Mouse (Mus musculus): Measurements from ENCODE around the gene Bicdl1. TPM values are rescaled to one million over a fixed set of nuclear protein-coding genes. Genes with fewer than 3 reads are reported as not detected.

Bicdl1 gene
- polyA plus RNA-seq, 1 experiment = 2.4 TPM

DNA sequence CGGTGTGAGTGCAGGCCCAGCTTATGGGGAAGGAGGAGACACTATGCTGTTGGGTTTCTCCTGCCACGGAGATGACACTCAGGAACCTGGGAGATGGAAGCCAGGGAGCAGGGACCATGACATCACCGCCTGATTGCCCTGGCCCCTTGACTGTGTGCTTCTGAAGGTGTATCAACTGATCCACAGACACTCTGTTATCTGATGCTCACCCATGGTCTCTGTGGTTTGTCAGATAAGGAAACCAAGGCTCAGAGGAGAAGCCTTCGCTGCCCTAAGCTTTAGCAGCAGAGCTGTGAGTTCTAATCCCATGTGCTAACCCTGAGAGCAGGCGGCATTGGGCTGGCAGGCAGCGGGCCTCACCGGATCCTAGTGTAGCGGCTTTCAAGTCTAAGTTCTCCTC lies 97.4 kb downstream of the Bicdl1 start:
- no peak for TF ChIP-seq CTCF (IDR thresholded peaks at IDR 0.05; ENCODE audit: control insufficient read depth, insufficient read depth, insufficient read length)
- no peak for TF ChIP-seq MYOG (IDR thresholded peaks at IDR 0.05; ENCODE audit: control insufficient read depth, extremely low read depth, insufficient read length)
- TF ChIP-seq MYOD1 (IDR thresholded peaks at IDR 0.05; ENCODE audit: control insufficient read depth, insufficient read length, low read depth) = no peak
- TF ChIP-seq USF1 (IDR thresholded peaks at IDR 0.05; ENCODE audit: low read depth) = no peak
- TF ChIP-seq MAX (IDR thresholded peaks at IDR 0.05) = no peak
- no peak for TF ChIP-seq FOSL1 (IDR thresholded peaks at IDR 0.05; ENCODE audit: insufficient read depth, low read length, poor library complexity, severe bottlenecking)
- TF ChIP-seq CEBPB (IDR thresholded peaks at IDR 0.05; ENCODE audit: low read depth) = no peak
- H3K36me3 ChIP-seq (ENCODE audit: control insufficient read depth, insufficient read depth) = peaks cover 17% of the 10 kb centered on the region
- H3K27me3 ChIP-seq (ENCODE audit: control insufficient read depth, insufficient read depth, insufficient read length) = no peaks in the 10 kb centered on the region
- peaks cover 77% of the 10 kb centered on the region for H3K79me2 ChIP-seq (ENCODE audit: control insufficient read depth, insufficient read depth)
- H3K79me3 ChIP-seq (ENCODE audit: low read depth) = peaks cover 53% of the 10 kb centered on the region
- H3ac ChIP-seq (ENCODE audit: control insufficient read depth, insufficient read length, low read depth) = no peak overlapping the region
- H3K4me3 ChIP-seq (ENCODE audit: insufficient read depth, poor library complexity, severe bottlenecking) = no peak overlapping the region

DNA sequence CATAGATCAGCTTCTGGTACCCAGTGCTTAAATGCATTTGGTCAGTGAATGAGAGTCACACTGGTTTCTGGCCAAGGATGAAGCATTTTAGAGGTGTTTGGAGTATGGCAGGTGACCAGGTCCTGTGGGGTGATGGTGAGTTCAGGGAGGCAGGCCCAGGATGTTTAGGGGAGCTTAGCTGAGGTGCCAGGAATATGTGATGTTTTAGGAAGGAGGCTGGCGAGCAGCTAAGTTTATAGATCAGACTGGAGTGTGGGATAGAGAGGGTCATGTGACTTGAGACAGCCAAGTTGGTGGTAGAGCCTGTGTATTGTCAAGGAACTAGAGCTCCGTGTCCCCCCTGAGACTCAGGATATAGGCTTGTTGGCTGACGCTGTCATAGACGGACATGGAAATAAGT lies 98.4 kb downstream of the Bicdl1 start:
- peak overlapping the region; percentile 80 for H3K4me3 ChIP-seq (ENCODE audit: insufficient read depth, poor library complexity, severe bottlenecking)
- peaks cover 68% of the 10 kb centered on the region for H3K79me2 ChIP-seq (ENCODE audit: control insufficient read depth, insufficient read depth)
- peaks cover 49% of the 10 kb centered on the region for H3K79me3 ChIP-seq (ENCODE audit: low read depth)
- TF ChIP-seq CTCF (IDR thresholded peaks at IDR 0.05; ENCODE audit: control insufficient read depth, insufficient read depth, insufficient read length) (no peak), USF1 (IDR thresholded peaks at IDR 0.05; ENCODE audit: low read depth) (peak; percentile 64), MYOD1 (IDR thresholded peaks at IDR 0.05; ENCODE audit: control insufficient read depth, insufficient read length, low read depth) (no peak), CEBPB (IDR thresholded peaks at IDR 0.05; ENCODE audit: low read depth) (no peak)
- peaks cover 8% of the 10 kb centered on the region for H3K36me3 ChIP-seq (ENCODE audit: control insufficient read depth, insufficient read depth)
- H3K27me3 ChIP-seq (ENCODE audit: control insufficient read depth, insufficient read depth, insufficient read length) = no peaks in the 10 kb centered on the region
- H3ac ChIP-seq (ENCODE audit: control insufficient read depth, insufficient read length, low read depth) = peak overlapping the region; percentile 62

DNA sequence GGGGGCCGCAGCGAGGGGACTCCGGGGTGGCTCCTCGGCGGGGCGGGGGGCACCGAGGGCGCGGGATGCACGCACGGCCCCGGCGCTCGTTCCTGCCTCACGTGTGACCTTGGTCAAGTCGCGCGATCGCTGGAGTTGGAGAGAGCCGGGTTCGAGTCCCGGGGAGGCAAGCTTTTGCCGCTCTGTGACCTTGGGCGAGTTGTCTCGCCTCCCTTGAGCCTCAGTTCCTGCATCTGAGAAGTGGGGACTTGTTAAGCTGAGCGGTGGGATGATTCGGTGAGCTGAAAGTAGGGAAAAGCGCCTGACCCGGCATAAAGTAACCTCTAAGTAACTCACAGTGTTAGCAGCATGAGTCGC lies 99.1 kb downstream of the Bicdl1 start:
- H3ac ChIP-seq (ENCODE audit: control insufficient read depth, insufficient read length, low read depth) = peak overlapping the region; percentile 62
- H3K27me3 ChIP-seq (ENCODE audit: control insufficient read depth, insufficient read depth, insufficient read length) = no peaks in the 10 kb centered on the region
- H3K4me3 ChIP-seq (ENCODE audit: insufficient read depth, poor library complexity, severe bottlenecking) = peak overlapping the region; percentile 80
- peaks cover 6% of the 10 kb centered on the region for H3K36me3 ChIP-seq (ENCODE audit: control insufficient read depth, insufficient read depth)
- no peak for TF ChIP-seq CEBPB (IDR thresholded peaks at IDR 0.05; ENCODE audit: low read depth)
- TF ChIP-seq USF1 (IDR thresholded peaks at IDR 0.05; ENCODE audit: low read depth) = no peak
- TF ChIP-seq FOSL1 (IDR thresholded peaks at IDR 0.05; ENCODE audit: insufficient read depth, low read length, poor library complexity, severe bottlenecking) = no peak
- TF ChIP-seq MYOD1 (IDR thresholded peaks at IDR 0.05; ENCODE audit: control insufficient read depth, insufficient read length, low read depth) = no peak
- TF ChIP-seq MAX (IDR thresholded peaks at IDR 0.05) = no peak
- no peak for TF ChIP-seq CTCF (IDR thresholded peaks at IDR 0.05; ENCODE audit: control insufficient read depth, insufficient read depth, insufficient read length)
- no peak for TF ChIP-seq MYOG (IDR thresholded peaks at IDR 0.05; ENCODE audit: control insufficient read depth, extremely low read depth, insufficient read length)
- peaks cover 49% of the 10 kb centered on the region for H3K79me3 ChIP-seq (ENCODE audit: low read depth)
- H3K79me2 ChIP-seq (ENCODE audit: control insufficient read depth, insufficient read depth) = peaks cover 61% of the 10 kb centered on the region

DNA sequence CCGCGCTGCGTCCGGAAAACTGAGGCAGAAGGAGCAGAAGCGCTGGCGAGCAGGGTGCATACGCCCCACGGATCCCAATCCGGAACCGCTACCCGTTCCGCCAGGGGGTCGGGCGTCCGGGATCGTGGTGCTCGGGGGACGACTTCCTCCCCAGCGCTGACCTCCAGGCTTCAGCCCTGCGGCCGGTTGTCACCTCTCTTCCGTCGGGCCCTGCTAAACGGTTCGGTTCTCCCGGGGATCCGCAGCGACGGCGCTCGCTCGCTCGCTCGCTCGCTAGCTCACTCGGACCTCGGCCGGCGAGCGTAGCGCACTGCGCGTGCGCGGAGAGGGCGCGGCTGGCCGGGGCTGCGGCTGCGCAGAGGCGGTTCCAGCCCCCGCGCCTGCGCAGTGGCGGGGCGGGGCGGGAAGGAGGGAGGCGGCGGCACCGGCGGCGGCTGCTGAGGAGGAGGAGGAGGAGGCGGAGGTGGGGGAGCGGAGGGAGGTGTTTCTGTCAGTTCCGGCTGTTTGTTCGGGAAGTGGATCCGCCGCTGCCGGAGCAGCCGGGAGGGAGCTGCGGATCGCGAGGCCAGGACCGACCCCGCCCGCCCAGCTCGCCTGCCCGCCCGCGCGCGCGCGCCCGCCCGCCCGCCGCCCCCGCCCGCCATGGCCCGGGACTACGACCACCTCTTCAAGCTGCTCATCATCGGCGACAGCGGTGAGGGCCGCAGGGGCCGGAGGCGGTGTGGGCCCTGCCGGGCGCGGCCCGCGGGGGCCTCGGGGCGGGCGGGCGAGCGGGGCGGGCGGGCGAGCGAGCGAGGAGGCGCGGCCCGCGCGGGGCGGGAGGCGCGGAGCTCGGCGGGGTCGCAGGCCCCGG lies 99.7 kb downstream of the Bicdl1 start, which contains the start of gene Rab35:
Rab35 (plus strand) TSS at position 404 of the 853 bp plus-strand sequence.
- Histone ChIP-seq H3ac (ENCODE audit: control insufficient read depth, insufficient read length, low read depth) (peak within 1 kb of the TSS; percentile 68), H3K27me3 (ENCODE audit: control insufficient read depth, insufficient read depth, insufficient read length) (no peaks in the 10 kb centered on the region), H3K36me3 (ENCODE audit: control insufficient read depth, insufficient read depth) (peaks cover 6% of the 10 kb centered on the region), H3K4me3 (ENCODE audit: insufficient read depth, poor library complexity, severe bottlenecking) (peak within 1 kb of the TSS; percentile 80), H3K79me2 (ENCODE audit: control insufficient read depth, insufficient read depth) (peaks cover 55% of the 10 kb centered on the region), H3K79me3 (ENCODE audit: low read depth) (peaks cover 45% of the 10 kb centered on the region)
- TF ChIP-seq FOSL1 (IDR thresholded peaks at IDR 0.05; ENCODE audit: insufficient read depth, low read length, poor library complexity, severe bottlenecking) (no peak), MYOD1 (IDR thresholded peaks at IDR 0.05; ENCODE audit: control insufficient read depth, insufficient read length, low read depth) (no peak), MYOG (IDR thresholded peaks at IDR 0.05; ENCODE audit: control insufficient read depth, extremely low read depth, insufficient read length) (no peak), MAX (IDR thresholded peaks at IDR 0.05) (no peak), CEBPB (IDR thresholded peaks at IDR 0.05; ENCODE audit: low read depth) (no peak), CTCF (IDR thresholded peaks at IDR 0.05; ENCODE audit: control insufficient read depth, insufficient read depth, insufficient read length) (no peak), USF1 (IDR thresholded peaks at IDR 0.05; ENCODE audit: low read depth) (no peak)

DNA sequence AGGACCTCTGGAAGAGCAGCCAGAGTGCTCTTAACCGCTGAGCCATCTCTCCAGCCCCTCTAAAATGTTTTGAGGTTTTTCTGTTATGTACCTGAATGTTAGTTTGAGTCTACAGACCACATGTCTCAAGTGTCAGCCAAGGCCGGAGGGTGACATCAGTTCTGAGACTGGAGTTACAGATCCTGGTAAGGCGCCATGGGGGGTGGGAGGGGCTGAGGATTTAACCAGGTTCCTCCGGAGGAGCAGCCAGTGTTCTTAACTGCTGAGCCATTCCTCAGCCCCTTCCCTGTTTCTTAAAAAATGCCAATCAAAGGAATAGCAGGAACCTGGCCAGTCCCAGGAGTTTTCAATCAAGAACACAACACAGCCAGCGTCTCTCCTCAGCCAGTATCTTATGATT lies 101.1 kb downstream of the Bicdl1 start:
- Histone ChIP-seq H3K4me3 (ENCODE audit: insufficient read depth, poor library complexity, severe bottlenecking) (no peak overlapping the region), H3K36me3 (ENCODE audit: control insufficient read depth, insufficient read depth) (peaks cover 1% of the 10 kb centered on the region), H3K27me3 (ENCODE audit: control insufficient read depth, insufficient read depth, insufficient read length) (no peaks in the 10 kb centered on the region), H3K79me3 (ENCODE audit: low read depth) (peaks cover 35% of the 10 kb centered on the region), H3ac (ENCODE audit: control insufficient read depth, insufficient read length, low read depth) (no peak overlapping the region), H3K79me2 (ENCODE audit: control insufficient read depth, insufficient read depth) (peaks cover 40% of the 10 kb centered on the region)
- no peak for TF ChIP-seq CEBPB (IDR thresholded peaks at IDR 0.05; ENCODE audit: low read depth)
- TF ChIP-seq MYOG (IDR thresholded peaks at IDR 0.05; ENCODE audit: control insufficient read depth, extremely low read depth, insufficient read length) = no peak
- no peak for TF ChIP-seq MYOD1 (IDR thresholded peaks at IDR 0.05; ENCODE audit: control insufficient read depth, insufficient read length, low read depth)
- no peak for TF ChIP-seq CTCF (IDR thresholded peaks at IDR 0.05; ENCODE audit: control insufficient read depth, insufficient read depth, insufficient read length)
- no peak for TF ChIP-seq FOSL1 (IDR thresholded peaks at IDR 0.05; ENCODE audit: insufficient read depth, low read length, poor library complexity, severe bottlenecking)
- no peak for TF ChIP-seq USF1 (IDR thresholded peaks at IDR 0.05; ENCODE audit: low read depth)
- TF ChIP-seq MAX (IDR thresholded peaks at IDR 0.05) = no peak
